Mouse (Mus musculus) adrenal gland, adult 2 months (tissue): ENCODE measurements around the gene Zfp106. TPM values are rescaled to one million over a fixed set of nuclear protein-coding genes. Genes with fewer than 3 reads are reported as not detected.
A peak's percentile ranks its signal among the peaks of the same experiment; 100 is the strongest.

ENCODE experiments used
- DNase-seq: peaks from one replicate; pipeline ENCODE4 v3.0.0; 2021
- polyA plus RNA-seq: library from polyadenylated mRNA; depleted of rRNA; stranded (reverse); fragments of >200 nt; gene quantifications from 2 replicates; pipeline ENCODE4 v1.2.3, GENCODE M21; 2012; rRNA removed
- total RNA-seq, 2 experiments: library from RNA; stranded (reverse); gene quantifications; 2 replicates each; pipeline ENCODE4 v1.2.3; 2021

Zfp106 gene
- total and polyA plus RNA-seq, 3 experiments = 49.7 to 98.7 (median 96.7) TPM

- no peak for DNase-seq
Observed at GRCm38 (mm10) chr2:120476277-120477087, 87.2 kb downstream of the Zfp106 start.

DNA sequence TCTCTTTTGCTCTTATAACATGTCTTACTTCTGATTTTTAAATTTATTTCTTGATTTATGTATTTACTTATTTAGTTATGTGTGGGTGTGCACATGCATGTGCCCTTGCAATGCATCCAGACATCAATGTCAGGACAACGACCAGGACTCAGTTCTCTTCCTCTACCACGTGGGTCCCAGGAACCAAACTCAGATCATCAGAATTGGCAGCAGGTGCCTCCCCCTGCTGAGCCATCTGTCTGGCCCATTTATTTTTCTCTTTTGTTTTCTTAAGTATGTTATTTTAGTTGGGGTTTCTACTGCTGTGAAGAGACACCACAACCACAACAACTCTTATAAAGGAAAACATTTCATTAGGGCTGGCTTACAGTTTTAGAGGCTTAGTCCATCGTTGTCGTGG lies 92.8 kb downstream of the Zfp106 start:
- DNase-seq = no peak

- DNase-seq = no peak
Observed at GRCm38 (mm10) chr2:120469715-120470114, 93.9 kb downstream of the Zfp106 start.

DNA sequence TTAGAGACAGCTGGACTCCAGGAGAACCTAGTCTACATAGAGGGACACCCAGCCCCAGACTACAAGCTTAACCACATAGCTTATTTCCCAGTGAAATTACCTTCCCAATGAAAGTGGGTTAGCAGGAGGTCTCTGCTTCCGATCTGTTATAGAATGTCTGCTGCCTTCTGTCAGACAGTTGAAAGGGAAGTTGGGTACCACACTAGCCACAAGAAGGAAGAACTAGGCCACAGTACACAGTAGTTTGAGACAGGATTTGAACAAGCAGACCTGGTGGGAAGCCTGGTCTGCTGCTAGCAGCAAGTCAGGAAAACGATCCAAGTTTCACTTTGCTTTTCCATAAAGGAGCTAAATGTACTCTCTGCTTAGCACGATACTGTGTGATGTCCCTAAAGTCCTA lies 94.4 kb downstream of the Zfp106 start:
- DNase-seq = no peak

GRCm38 (mm10) chr2:120468011-120468410 lies 95.6 kb downstream of the Zfp106 start:
- no peak for DNase-seq

DNA sequence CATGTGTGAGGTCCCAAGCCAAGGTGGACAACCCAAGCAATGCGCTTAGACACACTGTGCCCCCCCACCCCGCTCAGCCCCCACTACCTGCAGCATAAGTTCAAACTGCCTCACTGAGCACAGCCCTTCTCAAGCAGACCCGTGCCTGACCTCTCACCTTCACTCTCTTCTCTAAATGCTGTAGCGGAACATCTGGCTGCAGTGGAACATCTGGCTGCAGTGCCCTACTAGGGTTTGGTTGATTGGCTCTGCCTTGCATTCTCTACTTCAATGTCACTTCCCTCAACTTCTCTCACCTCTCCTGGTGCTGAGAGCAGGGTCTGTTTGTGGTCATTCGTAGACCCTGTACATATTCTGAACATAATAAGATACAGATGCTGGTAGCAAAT lies 98.3 kb downstream of the Zfp106 start:
- DNase-seq = no peak

- no peak for DNase-seq
Observed at GRCm38 (mm10) chr2:120464732-120465396, 98.8 kb downstream of the Zfp106 start.

DNA sequence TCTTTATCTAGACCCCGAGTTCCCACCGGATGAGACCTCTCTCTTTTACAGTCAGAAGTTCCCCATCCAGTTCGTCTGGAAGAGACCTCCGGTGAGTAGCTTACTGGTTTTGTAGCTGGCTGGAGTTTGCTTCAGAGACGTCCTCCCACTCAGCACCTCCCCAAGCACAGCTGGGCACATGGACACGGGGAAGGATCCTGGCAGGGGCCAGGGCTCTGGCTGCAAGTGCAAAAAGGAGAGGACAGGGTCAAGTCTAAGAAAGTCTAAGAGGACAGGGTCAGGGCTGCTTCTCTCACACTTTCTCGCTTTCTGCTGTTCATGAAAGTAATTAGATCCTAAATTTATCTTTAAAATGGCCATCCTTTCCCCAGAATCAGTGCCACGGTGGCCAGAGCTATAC lies 99.6 kb downstream of the Zfp106 start:
- no peak for DNase-seq

DNA sequence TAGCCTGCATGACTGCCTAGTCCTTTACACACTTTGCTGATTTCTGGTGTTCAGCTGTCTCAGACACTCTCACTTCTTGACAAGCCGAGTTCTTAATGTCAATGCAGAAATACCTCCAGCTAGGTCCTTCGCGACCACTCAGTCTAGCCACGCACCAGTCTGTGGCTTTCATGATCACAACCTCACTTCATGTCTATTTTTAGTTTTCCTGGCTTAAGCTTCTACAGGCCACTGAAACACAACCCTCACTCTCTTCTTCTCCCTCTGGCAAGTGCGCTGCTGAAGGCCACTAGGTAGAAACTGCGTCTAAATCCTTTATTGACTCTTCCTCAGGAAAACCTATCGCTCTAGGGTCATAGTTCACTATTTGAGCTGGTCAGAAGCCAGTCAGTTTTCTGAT lies 100.3 kb downstream of the Zfp106 start:
- no peak for DNase-seq

DNA sequence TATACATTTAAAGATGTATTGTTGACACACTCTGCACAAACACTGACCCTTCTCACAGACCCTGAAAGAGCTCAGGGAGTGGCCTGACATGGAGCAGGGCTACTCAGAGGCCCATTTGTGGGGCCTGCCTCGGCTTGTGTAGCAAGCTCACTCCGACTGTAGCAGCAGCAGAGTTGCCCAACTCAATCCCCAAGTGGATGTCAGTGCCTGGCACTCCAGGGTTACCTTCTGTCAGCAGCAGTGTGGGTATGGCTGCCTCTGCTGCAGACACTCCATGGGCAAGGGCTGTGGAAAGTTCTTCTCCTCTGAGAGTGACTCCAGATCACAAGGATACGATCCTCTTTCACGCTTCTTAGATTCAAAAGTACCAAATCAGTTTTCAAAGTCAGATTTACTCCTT lies 103.4 kb downstream of the Zfp106 start:
- peak; percentile 20 for DNase-seq

Other genes with a start within 250 kb of the Zfp106 start
- not detected for gene Pla2g4f, start 249.7 kb downstream of the Zfp106 start, total RNA-seq
- not detected in 2 replicates for gene Pla2g4f, start 249.7 kb downstream of the Zfp106 start, polyA plus RNA-seq
- 10 to 100 TPM; 37.6 to 45.8 TPM for gene Vps39, start 210.7 kb downstream of the Zfp106 start, total RNA-seq
- 18.9 and 25.7 TPM in 2 replicates for gene Vps39, start 210.7 kb downstream of the Zfp106 start, polyA plus RNA-seq
- gene Ganc, start 159.9 kb downstream of the Zfp106 start, total RNA-seq = 10 to 100 TPM; 40.0 to 42.3 TPM
- gene Ganc, start 159.9 kb downstream of the Zfp106 start, polyA plus RNA-seq = 11.0 and 11.5 TPM in 2 replicates
- gene Tmem87a, start 159.7 kb downstream of the Zfp106 start, total RNA-seq = 10 to 100 TPM; 42.0 to 43.9 TPM
- gene Tmem87a, start 159.7 kb downstream of the Zfp106 start, polyA plus RNA-seq = 3.8 and 5.4 TPM in 2 replicates
- under 1 TPM; 0.12 to 0.45 TPM for gene Capn3, start 107.8 kb downstream of the Zfp106 start, total RNA-seq
- 0.09 and 0.15 TPM in 2 replicates for gene Capn3, start 107.8 kb downstream of the Zfp106 start, polyA plus RNA-seq
- gene Snap23, start 3.8 kb upstream of the Zfp106 start, total RNA-seq = 10 to 100 TPM; 54.3 to 90.8 TPM
- gene Snap23, start 3.8 kb upstream of the Zfp106 start, polyA plus RNA-seq = 1.8 and 2.1 TPM in 2 replicates
- gene Haus2, start 45.5 kb upstream of the Zfp106 start, total RNA-seq = 10 to 100 TPM in 1 of 2 experiments, 1 to 10 TPM in 1; 9.4 to 12.6 TPM
- gene Haus2, start 45.5 kb upstream of the Zfp106 start, polyA plus RNA-seq = 0.61 and 0.95 TPM in 2 replicates
- 10 to 100 TPM; 17.9 to 21.6 TPM for gene Lrrc57, start 45.7 kb upstream of the Zfp106 start, total RNA-seq
- gene Lrrc57, start 45.7 kb upstream of the Zfp106 start, polyA plus RNA-seq = 5.8 and 7.6 TPM in 2 replicates
- 1 to 10 TPM; 8.7 to 9.0 TPM for gene Stard9, start 65.3 kb upstream of the Zfp106 start, total RNA-seq
- 5.1 and 5.9 TPM in 2 replicates for gene Stard9, start 65.3 kb upstream of the Zfp106 start, polyA plus RNA-seq